Mouse (Mus musculus): ENCODE data around the gene Ctnna3. TPM values are rescaled to one million over a fixed set of nuclear protein-coding genes. Genes with fewer than 3 reads are reported as not detected.
"Not testable (repeated sequence)": the region's sequence is repeated elsewhere in the genome, so short reads cannot be mapped to it uniquely, and the experiment has no call there.

Ctnna3 gene
- polyA plus RNA-seq, 1 experiment from 2014 or later, result 0.90 TPM

- Histone ChIP-seq H3K27ac (no peak overlapping the region), H3K36me3 (no peaks in the 10 kb centered on the region), H3K4me1 (no peaks in the 10 kb centered on the region), H3K4me2 (no peak overlapping the region), H3K9me3 (no peaks in the 10 kb centered on the region), H3K9ac (no peak overlapping the region), H3K27me3 (no peaks in the 10 kb centered on the region), H3K4me3 (no peak overlapping the region)
- ATAC-seq (ENCODE audit: insufficient number of reproducible peaks, insufficient read depth, low FRiP score, low TSS enrichment, low read depth), result no peak
Observed at GRCm38 (mm10) chr10:64305802-64306201, 875.9 kb downstream of the Ctnna3 start.

- 92% methylated on average over 2 of the region's 2 CpGs for WGBS
- Histone ChIP-seq H3K27ac (no peak overlapping the region), H3K9ac (no peak overlapping the region), H3K27me3 (no peaks in the 10 kb centered on the region), H3K4me2 (no peak overlapping the region), H3K4me1 (no peaks in the 10 kb centered on the region), H3K36me3 (no peaks in the 10 kb centered on the region), H3K9me3 (no peaks in the 10 kb centered on the region), H3K4me3 (no peak overlapping the region)
- no peak for ATAC-seq (ENCODE audit: insufficient number of reproducible peaks, insufficient read depth, low FRiP score, low TSS enrichment, low read depth)
Observed at GRCm38 (mm10) chr10:64311622-64312292, 881.9 kb downstream of the Ctnna3 start.

DNA sequence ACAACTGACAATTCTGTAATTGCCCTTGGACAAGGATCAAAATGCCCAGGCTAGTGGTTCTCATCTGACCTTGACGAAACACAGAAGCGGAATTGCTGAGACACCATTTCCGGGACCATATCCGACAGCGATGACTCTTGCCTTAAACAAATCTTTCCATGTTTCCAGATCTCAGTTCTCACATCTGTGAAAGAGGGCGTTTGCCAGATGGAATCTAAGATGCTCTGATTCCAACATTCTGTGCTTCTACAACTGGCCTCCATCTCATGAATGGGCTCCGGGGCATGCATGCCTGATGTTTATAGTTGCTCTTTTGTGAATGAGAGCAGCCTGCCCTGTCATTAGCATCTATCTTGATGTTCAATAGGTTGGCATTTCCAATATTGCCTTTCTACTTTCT, 890.4 kb downstream of the Ctnna3 start:
- H3K36me3 ChIP-seq, result no peaks in the 10 kb centered on the region
- H3K27me3 ChIP-seq, result no peaks in the 10 kb centered on the region
- 86% methylated on average over 7 of the region's 7 CpGs for whole genome bisulfite sequencing
- H3K4me2 ChIP-seq, result no peak overlapping the region
- H3K4me3 ChIP-seq, result no peak overlapping the region
- no peak overlapping the region for H3K9ac ChIP-seq
- H3K9me3 ChIP-seq, result no peaks in the 10 kb centered on the region
- ATAC-seq (ENCODE audit: insufficient number of reproducible peaks, insufficient read depth, low FRiP score, low TSS enrichment, low read depth), result no peak
- no peaks in the 10 kb centered on the region for H3K4me1 ChIP-seq
- H3K27ac ChIP-seq, result no peak overlapping the region

DNA sequence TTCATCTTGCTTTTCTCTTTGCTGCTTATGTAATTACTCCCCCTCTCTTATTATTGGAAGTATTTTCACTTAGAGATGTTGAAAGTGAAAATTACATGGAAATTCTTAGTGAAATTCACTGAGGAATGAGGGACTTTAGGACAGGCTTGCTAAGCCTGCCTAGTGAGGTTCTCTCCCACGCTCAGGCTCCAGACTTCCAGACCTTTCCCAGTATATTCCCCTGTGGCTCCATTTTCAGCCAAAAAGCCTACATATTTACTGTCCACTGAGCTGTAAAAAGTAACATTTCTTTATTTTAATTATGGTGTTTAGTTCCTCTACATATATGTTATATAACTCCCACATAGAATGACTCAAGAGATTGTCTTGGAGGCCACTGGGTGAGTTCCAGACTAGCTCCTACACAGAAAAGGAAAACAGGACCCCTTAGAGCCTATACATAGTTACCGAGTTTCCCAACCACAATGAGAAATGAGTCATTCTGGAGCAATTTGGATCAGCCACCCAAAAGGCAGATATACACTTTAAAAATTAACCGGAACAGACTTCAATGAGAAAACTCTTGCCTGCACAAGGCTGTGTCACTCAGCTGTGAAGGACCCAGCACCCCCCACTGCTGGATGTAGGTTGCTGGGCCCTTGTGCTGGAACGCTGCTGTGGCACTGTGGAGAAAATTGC, 912.9 kb downstream of the Ctnna3 start:
- no peak for ATAC-seq (ENCODE audit: insufficient number of reproducible peaks, insufficient read depth, low FRiP score, low TSS enrichment, low read depth)
- Histone ChIP-seq H3K4me1 (peaks cover 12% of the 10 kb centered on the region; the same call in 1 of the 2 replicates), H3K27ac (no peak overlapping the region), H3K27me3 (no peaks in the 10 kb centered on the region), H3K9ac (no peak overlapping the region), H3K4me2 (no peak overlapping the region), H3K36me3 (no peaks in the 10 kb centered on the region), H3K9me3 (no peaks in the 10 kb centered on the region), H3K4me3 (no peak overlapping the region)
- 53% methylated on average over 4 of the region's 4 CpGs for WGBS

DNA sequence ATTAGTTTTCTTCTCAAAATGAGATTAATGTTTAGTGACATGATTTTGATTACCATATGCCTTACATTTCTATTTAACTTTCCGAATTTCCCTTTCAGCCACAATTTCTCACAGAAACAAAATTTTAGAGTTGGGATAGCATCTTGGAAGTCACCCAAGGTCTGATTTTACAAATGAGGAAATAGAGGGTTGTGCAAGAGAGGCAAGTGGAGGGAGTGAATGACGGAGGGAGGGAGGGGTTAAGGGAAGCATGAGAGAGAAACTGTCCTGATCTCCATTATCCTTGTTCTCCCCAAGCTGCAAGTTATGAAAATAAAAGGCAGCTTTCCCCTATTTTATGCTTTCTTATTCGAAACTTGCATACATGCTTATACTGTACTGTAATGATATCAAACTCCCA, 943.4 kb downstream of the Ctnna3 start:
- Histone ChIP-seq H3K4me2 (no peak overlapping the region), H3K4me3 (no peak overlapping the region), H3K27me3 (no peaks in the 10 kb centered on the region), H3K36me3 (no peaks in the 10 kb centered on the region), H3K9ac (no peak overlapping the region), H3K9me3 (no peaks in the 10 kb centered on the region), H3K4me1 (peaks cover 3% of the 10 kb centered on the region; the same call in 1 of the 2 replicates), H3K27ac (no peak overlapping the region)
- ATAC-seq (ENCODE audit: insufficient number of reproducible peaks, insufficient read depth, low FRiP score, low TSS enrichment, low read depth), result no peak
- WGBS, result 55% methylated on average over 3 of the region's 3 CpGs

DNA sequence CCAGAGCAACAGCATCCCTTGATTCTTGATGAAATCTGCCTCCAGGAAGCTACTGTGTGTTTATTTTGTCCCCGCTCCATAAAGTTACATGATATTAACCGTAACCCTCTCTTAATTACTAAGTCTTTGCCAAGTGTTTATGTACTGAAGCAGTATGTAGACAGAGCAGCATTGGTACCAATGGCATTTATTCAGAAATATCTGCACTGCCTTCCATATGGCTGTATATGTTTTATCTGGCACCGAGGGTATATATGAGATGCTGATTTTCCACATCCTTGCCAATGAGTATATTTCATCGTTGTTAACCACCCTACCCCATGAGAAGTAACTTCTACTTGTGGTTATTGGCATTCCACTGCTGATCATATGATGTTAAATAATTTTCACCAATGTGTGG, 947.9 kb downstream of the Ctnna3 start:
- WGBS, result 88% methylated on average over 4 of the region's 4 CpGs
- no peaks in the 10 kb centered on the region for H3K36me3 ChIP-seq
- H3K27me3 ChIP-seq, result no peaks in the 10 kb centered on the region

GRCm38 (mm10) chr10:64396579-64396978, 966.7 kb downstream of the Ctnna3 start:
- Histone ChIP-seq H3K4me1 (no peaks in the 10 kb centered on the region), H3K36me3 (no peaks in the 10 kb centered on the region), H3K4me2 (no peak overlapping the region), H3K4me3 (no peak overlapping the region), H3K27me3 (no peaks in the 10 kb centered on the region), H3K9me3 (no peaks in the 10 kb centered on the region), H3K27ac (no peak overlapping the region), H3K9ac (no peak overlapping the region)
- no peak for ATAC-seq (ENCODE audit: insufficient number of reproducible peaks, insufficient read depth, low FRiP score, low TSS enrichment, low read depth)
- WGBS, result 60% methylated on average over 2 of the region's 2 CpGs

More for the DNA sequence above, 947.9 kb downstream of the Ctnna3 start:
- H3K4me1 ChIP-seq, result peaks cover 3% of the 10 kb centered on the region; the same call in 1 of the 2 replicates
- no peak overlapping the region for H3K9ac ChIP-seq
- ATAC-seq (ENCODE audit: insufficient number of reproducible peaks, insufficient read depth, low FRiP score, low TSS enrichment, low read depth), result no peak
- no peak overlapping the region for H3K4me2 ChIP-seq
- H3K4me3 ChIP-seq, result no peak overlapping the region
- no peak overlapping the region for H3K27ac ChIP-seq
- no peaks in the 10 kb centered on the region for H3K9me3 ChIP-seq

DNA sequence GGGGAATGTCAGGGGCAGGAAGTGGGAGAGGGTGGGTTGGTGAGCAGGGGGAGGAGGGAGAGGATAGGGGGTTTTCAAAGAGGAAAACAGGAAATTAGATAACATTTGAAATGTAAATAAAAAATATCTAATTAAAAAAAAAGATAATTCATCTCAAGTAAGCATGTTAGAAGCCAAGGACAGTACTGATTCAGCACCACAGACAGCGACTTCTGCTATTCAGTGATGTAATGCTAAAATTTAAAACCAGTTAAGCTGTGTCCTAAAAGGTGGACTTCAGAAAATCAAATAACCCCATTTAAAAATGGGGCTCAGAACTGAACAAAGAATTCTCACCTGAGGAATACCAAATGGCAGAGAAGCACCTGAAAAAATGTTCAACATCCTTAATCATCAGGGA, 988.5 kb downstream of the Ctnna3 start:
- H3K4me1 ChIP-seq; H3K9ac ChIP-seq; H3K4me2 ChIP-seq; H3K36me3 ChIP-seq; H3K27ac ChIP-seq; H3K27me3 ChIP-seq; H3K9me3 ChIP-seq; H3K4me3 ChIP-seq; ATAC-seq (ENCODE audit: insufficient number of reproducible peaks, insufficient read depth, low FRiP score, low TSS enrichment, low read depth): not testable (repeated sequence)
- 43% methylated on average over 1 of the region's 1 CpGs for WGBS

DNA sequence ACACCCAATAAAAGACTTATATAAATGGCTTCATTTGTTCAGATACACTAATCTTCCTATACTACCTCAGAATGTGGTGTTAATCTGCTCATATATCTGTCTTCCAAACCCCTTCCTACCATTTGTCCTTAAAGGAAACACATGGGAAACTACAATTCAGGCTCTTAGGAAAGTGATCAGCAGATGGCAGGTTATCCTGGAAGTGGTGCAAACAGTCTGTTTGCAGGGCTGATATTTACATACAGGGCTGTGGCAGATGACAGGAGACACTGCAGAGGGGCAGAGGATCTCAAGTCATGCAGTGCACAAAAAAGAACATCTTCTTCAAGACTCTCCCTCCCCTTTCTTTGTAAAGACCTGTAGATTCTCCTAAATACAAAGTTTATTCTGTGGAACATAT, 1008.8 kb downstream of the Ctnna3 start:
- Histone ChIP-seq H3K9ac (no peak overlapping the region), H3K4me1 (no peaks in the 10 kb centered on the region), H3K4me3 (no peak overlapping the region), H3K27ac (no peak overlapping the region), H3K36me3 (no peaks in the 10 kb centered on the region), H3K4me2 (no peak overlapping the region), H3K9me3 (no peaks in the 10 kb centered on the region), H3K27me3 (no peaks in the 10 kb centered on the region)
- no peak for ATAC-seq (ENCODE audit: insufficient number of reproducible peaks, insufficient read depth, low FRiP score, low TSS enrichment, low read depth)

DNA sequence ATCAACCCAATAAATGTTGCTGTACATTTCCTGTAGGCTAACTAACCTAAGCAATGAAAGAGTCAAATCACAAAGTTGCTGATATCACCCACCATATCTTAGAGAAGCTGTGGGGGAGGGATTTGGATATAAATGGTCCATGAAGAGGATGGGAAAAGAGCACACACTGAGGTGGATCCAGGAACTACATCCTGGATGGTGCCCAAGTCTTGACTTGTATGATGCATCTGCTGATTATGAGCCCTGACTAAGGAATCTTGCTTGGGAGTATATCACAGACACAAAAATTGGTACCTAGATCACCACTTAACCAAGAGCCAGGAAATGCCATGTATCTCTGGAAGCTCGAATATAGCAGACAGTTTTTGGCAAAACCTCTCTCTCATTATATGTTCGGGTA, 1018.7 kb downstream of the Ctnna3 start:
- no peak for ATAC-seq (ENCODE audit: insufficient number of reproducible peaks, insufficient read depth, low FRiP score, low TSS enrichment, low read depth)
- Histone ChIP-seq H3K4me3 (no peak overlapping the region), H3K4me1 (no peaks in the 10 kb centered on the region), H3K36me3 (no peaks in the 10 kb centered on the region), H3K9me3 (no peaks in the 10 kb centered on the region), H3K9ac (no peak overlapping the region), H3K27ac (no peak overlapping the region), H3K27me3 (no peaks in the 10 kb centered on the region), H3K4me2 (no peak overlapping the region)
- WGBS, result 86% methylated on average over 2 of the region's 2 CpGs

GRCm38 (mm10) chr10:64483281-64483680, 1053.4 kb downstream of the Ctnna3 start:
- WGBS, result 77% methylated on average over 5 of the region's 5 CpGs
- H3K27me3 ChIP-seq, result no peaks in the 10 kb centered on the region
- no peak overlapping the region for H3K4me2 ChIP-seq
- H3K27ac ChIP-seq, result no peak overlapping the region
- no peaks in the 10 kb centered on the region for H3K9me3 ChIP-seq
- no peak overlapping the region for H3K4me3 ChIP-seq
- H3K4me1 ChIP-seq, result no peaks in the 10 kb centered on the region
- ATAC-seq (ENCODE audit: insufficient number of reproducible peaks, insufficient read depth, low FRiP score, low TSS enrichment, low read depth), result no peak
- H3K36me3 ChIP-seq, result no peaks in the 10 kb centered on the region
- H3K9ac ChIP-seq, result no peak overlapping the region

- H3K4me3 ChIP-seq, result no peak overlapping the region
- no peak overlapping the region for H3K4me2 ChIP-seq
- H3K4me1 ChIP-seq, result no peaks in the 10 kb centered on the region
- H3K9ac ChIP-seq, result no peak overlapping the region
- H3K36me3 ChIP-seq, result no peaks in the 10 kb centered on the region
- H3K27ac ChIP-seq, result no peak overlapping the region
- ATAC-seq (ENCODE audit: insufficient number of reproducible peaks, insufficient read depth, low FRiP score, low TSS enrichment, low read depth), result no peak
- no peaks in the 10 kb centered on the region for H3K9me3 ChIP-seq
- no peaks in the 10 kb centered on the region for H3K27me3 ChIP-seq
Observed at GRCm38 (mm10) chr10:64489471-64489870, 1059.6 kb downstream of the Ctnna3 start.
